Mouse (Mus musculus) urinary bladder, postnatal 4 days (tissue): ENCODE measurements around the gene Ets2.

Source experiments
- DNase-seq, 2 experiments: peaks; one replicate each; pipeline ENCODE4 v3.0.0; 2021 to 2022; ENCODE audit warnings: low spot score in 2 of 2

The Ets2 gene

GRCm38 (mm10) chr16:95701802-95702561, at the start of gene Ets2:
Ets2 (plus strand) TSS chr16:95702075.
- DNase-seq: peak; percentile 87 to 92

GRCm38 (mm10) chr16:95654204-95654611, 47.7 kb upstream of the Ets2 start:
- no peak for DNase-seq

GRCm38 (mm10) chr16:95656535-95656934, 45.3 kb upstream of the Ets2 start:
- DNase-seq: no peak

GRCm38 (mm10) chr16:95657187-95657586, 44.7 kb upstream of the Ets2 start:
- no peak for DNase-seq

- no peak for DNase-seq
Measured at GRCm38 (mm10) chr16:95657756-95658155, 44.1 kb upstream of the Ets2 start.

GRCm38 (mm10) chr16:95658836-95659430, 42.9 kb upstream of the Ets2 start:
- peak; percentile 64 to 70 for DNase-seq

GRCm38 (mm10) chr16:95659461-95659860, 42.4 kb upstream of the Ets2 start:
- peak; percentile 58 to 65 for DNase-seq

GRCm38 (mm10) chr16:95660909-95661308, 41.0 kb upstream of the Ets2 start:
- DNase-seq: no peak

GRCm38 (mm10) chr16:95665472-95666131, 36.3 kb upstream of the Ets2 start:
- no peak for DNase-seq

- no peak for DNase-seq
Measured at GRCm38 (mm10) chr16:95666288-95666687, 35.6 kb upstream of the Ets2 start.

GRCm38 (mm10) chr16:95667395-95668150, 34.3 kb upstream of the Ets2 start:
- DNase-seq: no peak

GRCm38 (mm10) chr16:95668151-95668993, 33.5 kb upstream of the Ets2 start:
- DNase-seq: no peak

- peak in 1 of 2 experiments; percentile 34 for DNase-seq
Measured at GRCm38 (mm10) chr16:95674452-95674921, 27.4 kb upstream of the Ets2 start.

- no peak for DNase-seq
Measured at GRCm38 (mm10) chr16:95675212-95675611, 26.7 kb upstream of the Ets2 start.

GRCm38 (mm10) chr16:95676668-95677067, 25.2 kb upstream of the Ets2 start:
- DNase-seq: no peak

GRCm38 (mm10) chr16:95682431-95682892, 19.4 kb upstream of the Ets2 start:
- DNase-seq: peak in 1 of 2 experiments; percentile 42

- no peak for DNase-seq
Measured at GRCm38 (mm10) chr16:95685807-95686206, 16.1 kb upstream of the Ets2 start.

GRCm38 (mm10) chr16:95686246-95686645, 15.6 kb upstream of the Ets2 start:
- DNase-seq: no peak

- no peak for DNase-seq
Measured at GRCm38 (mm10) chr16:95686901-95687300, 15.0 kb upstream of the Ets2 start.

GRCm38 (mm10) chr16:95688010-95688409, 13.9 kb upstream of the Ets2 start:
- no peak for DNase-seq

- no peak for DNase-seq
Measured at GRCm38 (mm10) chr16:95696599-95696998, 5.3 kb upstream of the Ets2 start.
